Mouse (Mus musculus) kidney, postnatal 0 days (tissue): ENCODE data around the gene Tekt3. TPM values are rescaled to one million over a fixed set of nuclear protein-coding genes. Genes with fewer than 3 reads are reported as not detected.
A peak's percentile ranks its signal among the peaks of the same experiment; 100 is the strongest.

Experiments
- ATAC-seq: fragments of 200-750 bp; cut with Nextera tagmentation; replicated peaks from 2 replicates; pipeline ENCODE4 v1.8.0; 2017; ENCODE audit warnings: low read depth, moderate number of reproducible peaks, moderate TSS enrichment, moderate library complexity; ENCODE audit not compliant: low FRiP score
- DNase-seq: peaks from one replicate; pipeline ENCODE4 v3.0.0-alpha.2; 2016; ENCODE audit warnings: low spot score
- H3K27ac ChIP-seq: fragments of 300-500 bp; sonication (generic); 2 replicates; pipeline ENCODE4 v1.5.1; 2014; ENCODE audit warnings: mild to moderate bottlenecking
- H3K27me3 ChIP-seq: fragments of 300-500 bp; sonication (generic); 2 replicates; pipeline ENCODE4 v1.6.1; 2014; ENCODE audit warnings: low read length, mixed read lengths; ENCODE audit not compliant: insufficient read depth
- H3K36me3 ChIP-seq: fragments of 300-500 bp; sonication (generic); 2 replicates; pipeline ENCODE4 v1.6.1; 2014; ENCODE audit warnings: low read length, mixed read lengths; ENCODE audit not compliant: insufficient read depth
- H3K4me1 ChIP-seq: fragments of 300-500 bp; sonication (generic); replicated peaks from 2 replicates; pipeline ENCODE4 v1.6.1; 2014; ENCODE audit warnings: antibody characterized with exemption, low read length, mixed read lengths; ENCODE audit not compliant: insufficient read depth
- H3K4me2 ChIP-seq: fragments of 300-500 bp; sonication (generic); 2 replicates; pipeline ENCODE4 v1.6.1; 2014; ENCODE audit warnings: mild to moderate bottlenecking, low read length, moderate library complexity, mixed read lengths
- H3K4me3 ChIP-seq: fragments of 300-500 bp; sonication (generic); replicated peaks from 2 replicates; pipeline ENCODE4 v1.5.1; 2014; ENCODE audit warnings: low read depth, low read length
- H3K9ac ChIP-seq: fragments of 300-500 bp; sonication (generic); 2 replicates; pipeline ENCODE4 v1.6.1; 2014; ENCODE audit warnings: low read depth, low read length
- H3K9me3 ChIP-seq: fragments of 300-500 bp; sonication (generic); replicated peaks from 2 replicates; pipeline ENCODE4 v1.6.1; 2016; ENCODE audit warnings: low read length, inconsistent platforms, mixed read lengths
- CTCF ChIP-seq: IDR thresholded peaks from 2 replicates; pipeline ENCODE4 v1.5.1; 2016; ENCODE audit warnings: antibody characterized with exemption, low read depth, mild to moderate bottlenecking, moderate library complexity
- WGBS: fragments of 180-500 bp; shearing (Covaris S2); extraction: QIAGEN DNeasy Blood & Tissue Kit; methylation state at CpG from one replicate; pipeline ENCODE4 v1.1.7; 2014; 5-methylcytosine and 5-hydroxymethylcytosine counted together
- polyA plus RNA-seq: library from polyadenylated mRNA; unstranded; fragments of >200 nt; fragmentation: Nextera tagmentation; extraction: Ambion mirVana; gene quantifications from 2 replicates; pipeline ENCODE4 v1.2.1, GENCODE M21; 2015

Gene Tekt3
- polyA plus RNA-seq, 1 experiment from 2014 or later, result not detected

GRCm38 (mm10) chr11:63035420-63036211, 25.8 kb upstream of the Tekt3 start:
- Histone ChIP-seq H3K4me3 (no peak overlapping the region), H3K36me3 (no peaks in the 10 kb centered on the region), H3K9me3 (no peaks in the 10 kb centered on the region), H3K9ac (no peak overlapping the region), H3K27me3 (no peaks in the 10 kb centered on the region), H3K4me1 (no peaks in the 10 kb centered on the region; the same call in 1 of the 2 replicates), H3K4me2 (no peak overlapping the region), H3K27ac (no peak overlapping the region)
- DNase-seq (no peak), ATAC-seq (no peak)
- WGBS, result 60% methylated on average over 11 of the region's 11 CpGs
- no peak for TF ChIP-seq CTCF

GRCm38 (mm10) chr11:63040002-63040661, 21.3 kb upstream of the Tekt3 start:
- no peaks in the 10 kb centered on the region for H3K27me3 ChIP-seq
- 35% methylated on average over 12 of the region's 12 CpGs for WGBS
- no peak for ATAC-seq
- H3K9me3 ChIP-seq, result no peaks in the 10 kb centered on the region
- no peak overlapping the region for H3K4me2 ChIP-seq
- H3K9ac ChIP-seq, result no peak overlapping the region
- H3K4me3 ChIP-seq, result no peak overlapping the region
- DNase-seq, result peak; percentile 14
- no peak for TF ChIP-seq CTCF
- H3K4me1 ChIP-seq, result no peaks in the 10 kb centered on the region; the same call in 1 of the 2 replicates
- no peaks in the 10 kb centered on the region for H3K36me3 ChIP-seq
- H3K27ac ChIP-seq, result no peak overlapping the region

- H3K4me2 ChIP-seq, result no peak overlapping the region
- H3K4me3 ChIP-seq, result no peak overlapping the region
- no peaks in the 10 kb centered on the region for H3K4me1 ChIP-seq
- H3K9ac ChIP-seq, result no peak overlapping the region
- DNase-seq (no peak), ATAC-seq (no peak)
- no peak for TF ChIP-seq CTCF
- H3K9me3 ChIP-seq, result no peaks in the 10 kb centered on the region
- no peaks in the 10 kb centered on the region for H3K27me3 ChIP-seq
- 75% methylated on average over 3 of the region's 3 CpGs for WGBS
- H3K36me3 ChIP-seq, result no peaks in the 10 kb centered on the region
- H3K27ac ChIP-seq, result no peak overlapping the region
Measured at GRCm38 (mm10) chr11:63045771-63046170, 15.7 kb upstream of the Tekt3 start.

GRCm38 (mm10) chr11:63046380-63046779, 15.1 kb upstream of the Tekt3 start:
- TF ChIP-seq CTCF, result no peak
- Histone ChIP-seq H3K27ac (no peak overlapping the region), H3K4me1 (no peaks in the 10 kb centered on the region), H3K9ac (no peak overlapping the region), H3K9me3 (no peaks in the 10 kb centered on the region), H3K4me3 (no peak overlapping the region), H3K36me3 (no peaks in the 10 kb centered on the region), H3K4me2 (no peak overlapping the region), H3K27me3 (no peaks in the 10 kb centered on the region)
- ATAC-seq (no peak), DNase-seq (no peak)
- 85% methylated on average over 8 of the region's 8 CpGs for WGBS

- no peak for DNase-seq
- H3K27ac ChIP-seq, result no peak overlapping the region
Measured at GRCm38 (mm10) chr11:63050362-63050932, 11.0 kb upstream of the Tekt3 start.

GRCm38 (mm10) chr11:63051041-63051440, 10.4 kb upstream of the Tekt3 start:
- Histone ChIP-seq H3K27me3 (no peaks in the 10 kb centered on the region), H3K4me2 (no peak overlapping the region), H3K36me3 (no peaks in the 10 kb centered on the region), H3K4me3 (no peak overlapping the region), H3K9ac (no peak overlapping the region), H3K9me3 (no peaks in the 10 kb centered on the region), H3K27ac (no peak overlapping the region), H3K4me1 (no peaks in the 10 kb centered on the region)
- TF ChIP-seq CTCF, result no peak
- DNase-seq (no peak), ATAC-seq (no peak)
- WGBS, result 88% methylated on average over 7 of the region's 7 CpGs

More at GRCm38 (mm10) chr11:63050362-63050932, 11.0 kb upstream of the Tekt3 start:
- ATAC-seq, result no peak
- no peaks in the 10 kb centered on the region for H3K36me3 ChIP-seq
- no peaks in the 10 kb centered on the region for H3K4me1 ChIP-seq
- H3K9me3 ChIP-seq, result no peaks in the 10 kb centered on the region
- no peak overlapping the region for H3K9ac ChIP-seq
- TF ChIP-seq CTCF, result no peak
- 88% methylated on average over 6 of the region's 6 CpGs for whole genome bisulfite sequencing
- no peak overlapping the region for H3K4me2 ChIP-seq
- H3K27me3 ChIP-seq, result no peaks in the 10 kb centered on the region
- no peak overlapping the region for H3K4me3 ChIP-seq
